Mouse (Mus musculus): ENCODE results near the gene Scamp4.

Gene Scamp4

GRCm38 (mm10) chr10:80656130-80656862 lies 53.6 kb downstream of the Scamp4 start:
- DNase-seq = peak; percentile 95

DNA sequence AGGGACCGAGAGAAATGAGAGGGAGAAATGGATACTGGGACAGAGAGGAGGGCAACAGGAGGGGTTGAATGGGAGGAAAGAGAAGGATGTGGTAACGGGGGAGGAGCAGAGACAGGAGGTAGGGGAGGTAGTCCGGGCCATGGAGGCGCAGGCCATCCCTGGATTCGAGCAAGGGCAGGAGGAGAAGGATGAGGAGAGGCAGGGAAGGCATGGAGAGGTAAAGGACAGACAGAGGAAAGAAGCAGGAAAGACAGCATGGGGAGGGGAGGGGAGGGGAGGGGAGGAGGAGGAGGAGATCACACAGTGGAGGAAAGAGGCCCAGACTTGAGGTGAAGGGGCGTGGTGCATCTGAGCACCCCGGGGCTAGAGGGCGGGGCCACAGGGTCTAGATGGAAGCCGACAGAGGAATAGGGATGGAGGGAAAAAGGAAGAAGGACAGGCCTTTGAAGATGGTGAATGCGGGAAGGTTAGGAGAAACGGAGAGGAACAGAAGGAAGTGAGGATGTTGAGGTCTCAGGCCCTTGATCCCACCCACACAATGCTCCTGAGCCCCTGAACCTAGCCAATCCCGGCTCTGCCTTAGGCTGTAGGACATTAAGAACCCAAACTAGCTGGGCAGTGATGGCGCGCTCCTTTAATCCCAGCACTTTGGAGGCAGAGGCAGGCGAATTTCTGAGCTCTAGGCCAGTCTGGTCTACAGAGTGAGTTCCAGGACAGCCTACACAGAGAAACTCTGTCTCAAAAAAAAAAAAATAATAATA lies 54.4 kb downstream of the Scamp4 start, which contains the start of gene Btbd2:
TSS of gene Btbd2 (minus strand) at position 209 of the 761 bp plus-strand sequence.
- DNase-seq = peak; percentile 53

GRCm38 (mm10) chr10:80658194-80658840 lies 55.6 kb downstream of the Scamp4 start:
- DNase-seq = no peak

DNA sequence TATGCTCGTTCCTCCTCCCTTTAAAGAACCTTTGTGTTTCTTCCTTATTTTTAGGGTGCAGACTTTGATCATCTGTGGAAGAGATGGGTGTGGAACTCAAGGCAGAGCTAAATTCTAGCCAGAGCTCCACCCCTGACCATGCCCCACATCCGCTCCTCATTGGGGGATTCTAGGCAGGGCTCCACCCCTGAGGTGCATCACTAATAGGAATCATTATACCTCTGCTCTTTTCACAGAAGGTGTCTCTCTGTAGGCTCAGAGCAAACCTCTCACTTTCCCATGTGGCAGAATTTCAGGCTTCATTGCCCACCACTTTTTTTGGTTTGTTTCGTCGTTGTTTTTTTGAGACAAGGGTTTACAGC lies 56.1 kb downstream of the Scamp4 start:
- no peak for DNase-seq

DNA sequence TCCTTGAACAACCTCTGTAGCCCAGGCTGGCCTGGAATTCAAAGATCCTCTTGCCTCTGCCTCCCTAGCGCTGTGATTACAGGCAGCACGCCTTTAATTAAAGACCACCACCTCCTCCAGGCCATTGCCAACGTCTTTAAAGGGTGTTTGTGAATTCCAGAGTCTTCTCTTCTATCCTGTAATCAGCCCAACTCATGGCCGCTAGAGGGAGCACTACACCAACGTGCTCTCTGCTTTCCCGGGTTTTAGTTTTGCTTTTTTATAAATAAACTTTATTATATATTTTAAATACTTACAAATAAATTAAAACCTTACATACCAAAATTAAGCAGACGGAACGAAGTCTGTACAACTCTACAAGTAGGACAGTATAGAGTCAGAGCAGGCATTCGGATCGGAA lies 56.5 kb downstream of the Scamp4 start:
- peak; percentile 68 for DNase-seq

- no peak for DNase-seq
Measured at GRCm38 (mm10) chr10:80661149-80661548, 58.5 kb downstream of the Scamp4 start.

- DNase-seq = no peak
Measured at GRCm38 (mm10) chr10:80663485-80664196, 61.0 kb downstream of the Scamp4 start.

GRCm38 (mm10) chr10:80664197-80665015 lies 61.7 kb downstream of the Scamp4 start:
- DNase-seq = peak; percentile 73

DNA sequence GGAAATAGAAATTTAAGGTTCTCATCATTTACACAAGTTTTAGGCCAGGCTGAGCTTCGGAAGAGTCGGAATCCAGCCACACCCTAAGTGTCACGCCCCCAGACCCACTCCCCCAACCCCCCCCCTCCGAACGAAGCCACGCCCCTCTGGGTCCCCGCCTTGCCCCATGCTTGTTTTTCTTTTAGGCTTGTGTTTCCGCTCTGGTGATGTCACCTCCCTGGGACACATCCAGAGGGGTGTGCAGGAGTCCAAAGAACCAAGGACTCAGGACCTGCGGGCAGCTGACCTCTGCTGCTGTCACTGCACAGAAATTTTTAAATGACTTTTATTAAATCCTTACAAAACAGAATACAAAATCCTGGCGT lies 62.3 kb downstream of the Scamp4 start:
- DNase-seq = no peak

Data from cerebellum, adult 11 months (tissue).